Mouse (Mus musculus) hindbrain, embryonic 14.5 days (tissue): Measurements from ENCODE around the gene Gm37240. TPM values are rescaled to one million over a fixed set of nuclear protein-coding genes. Genes with fewer than 3 reads are reported as not detected.

Experiments
- ATAC-seq: fragments of 200-750 bp; cut with Nextera tagmentation; 2 replicates; pipeline ENCODE4 v1.8.0; 2017; ENCODE audit warnings: moderate number of reproducible peaks, mild to moderate bottlenecking, moderate TSS enrichment, moderate library complexity; ENCODE audit not compliant: low FRiP score
- DNase-seq: peaks from one replicate; pipeline ENCODE4 v3.0.0-alpha.2; 2015; ENCODE audit warnings: low spot score
- H3K27ac ChIP-seq: fragments of 300-500 bp; sonication (generic); 2 replicates; pipeline ENCODE4 v1.5.1; 2014; ENCODE audit warnings: mild to moderate bottlenecking, moderate library complexity
- H3K27me3 ChIP-seq: fragments of 300-500 bp; sonication (generic); 2 replicates; pipeline ENCODE4 v1.6.1; 2014; ENCODE audit warnings: mild to moderate bottlenecking, low read length, mixed read lengths; ENCODE audit not compliant: control insufficient read depth, insufficient read depth
- H3K36me3 ChIP-seq: fragments of 300-500 bp; sonication (generic); replicated peaks from 2 replicates; pipeline ENCODE4 v1.6.1; 2014; ENCODE audit not compliant: control insufficient read depth, insufficient read depth
- H3K4me1 ChIP-seq: fragments of 300-500 bp; sonication (generic); replicated peaks from 2 replicates; pipeline ENCODE4 v1.6.1; 2014; ENCODE audit warnings: antibody characterized with exemption, low read length, mixed read lengths; ENCODE audit not compliant: control insufficient read depth, insufficient read depth
- H3K4me2 ChIP-seq: fragments of 300-500 bp; sonication (generic); replicated peaks from 2 replicates; pipeline ENCODE4 v1.6.1; 2014; ENCODE audit warnings: mild to moderate bottlenecking, moderate library complexity
- H3K4me3 ChIP-seq: fragments of 300-500 bp; sonication (generic); replicated peaks from 2 replicates; pipeline ENCODE4 v1.5.1; 2014; ENCODE audit warnings: mild to moderate bottlenecking, low read length
- H3K9ac ChIP-seq: fragments of 300-500 bp; sonication (generic); 2 replicates; pipeline ENCODE4 v1.6.1; 2014
- H3K9me3 ChIP-seq: fragments of 300-500 bp; sonication (generic); 2 replicates; pipeline ENCODE4 v1.6.1; 2016; ENCODE audit warnings: low read length; ENCODE audit not compliant: control insufficient read depth
- WGBS: fragments of 180-500 bp; shearing (Covaris S2); extraction: QIAGEN DNeasy Blood & Tissue Kit; methylation state at CpG from one replicate; pipeline ENCODE4 v1.1.7; 2014; 5-methylcytosine and 5-hydroxymethylcytosine counted together
- polyA plus RNA-seq: library from polyadenylated mRNA; unstranded; fragments of >200 nt; fragmentation: Nextera tagmentation; extraction: Ambion mirVana; gene quantifications from 2 replicates; pipeline ENCODE4 v1.2.1, GENCODE M21; 2014

The Gm37240 gene
- polyA plus RNA-seq, 1 experiment from 2014 or later = 0.94 TPM

- Histone ChIP-seq H3K27me3 (no peaks in the 10 kb centered on the region), H3K4me2 (no peak overlapping the region), H3K36me3 (no peaks in the 10 kb centered on the region), H3K9ac (no peak overlapping the region), H3K4me3 (no peak overlapping the region), H3K9me3 (no peaks in the 10 kb centered on the region), H3K4me1 (0 out of 2 replicates have a peak, but pooled peaks cover 15% of the 10 kb centered on the region), H3K27ac (no peak overlapping the region)
- ATAC-seq = no peak
- WGBS = 89% methylated on average over 2 of the region's 2 CpGs
- DNase-seq = no peak
Observed at GRCm38 (mm10) chr3:84641391-84641790, 1245.9 kb downstream of the Gm37240 start.

GRCm38 (mm10) chr3:84640536-84640935 lies 1246.8 kb downstream of the Gm37240 start:
- Histone ChIP-seq H3K27me3 (no peaks in the 10 kb centered on the region), H3K9ac (no peak overlapping the region), H3K4me1 (0 out of 2 replicates have a peak, but pooled peaks cover 12% of the 10 kb centered on the region), H3K27ac (no peak overlapping the region), H3K4me3 (no peak overlapping the region), H3K4me2 (no peak overlapping the region), H3K9me3 (no peaks in the 10 kb centered on the region), H3K36me3 (no peaks in the 10 kb centered on the region)
- WGBS = 38% methylated on average over 6 of the region's 6 CpGs
- DNase-seq = no peak
- ATAC-seq = no peak

- no peak overlapping the region for H3K4me2 ChIP-seq
- no peak for ATAC-seq
- no peak overlapping the region for H3K4me3 ChIP-seq
- no peak overlapping the region for H3K9ac ChIP-seq
- H3K27me3 ChIP-seq = no peaks in the 10 kb centered on the region
- no peak overlapping the region for H3K27ac ChIP-seq
- H3K9me3 ChIP-seq = no peaks in the 10 kb centered on the region
- 40% methylated on average over 11 of the region's 11 CpGs for WGBS
- no peak for DNase-seq
- H3K36me3 ChIP-seq = no peaks in the 10 kb centered on the region
- H3K4me1 ChIP-seq = 0 out of 2 replicates have a peak, but pooled peaks cover 12% of the 10 kb centered on the region
Observed at GRCm38 (mm10) chr3:84639767-84640500, 1247.4 kb downstream of the Gm37240 start.

GRCm38 (mm10) chr3:84638858-84639257 lies 1248.5 kb downstream of the Gm37240 start:
- ATAC-seq (no peak), DNase-seq (no peak)
- H3K9ac ChIP-seq = no peak overlapping the region
- H3K27me3 ChIP-seq = no peaks in the 10 kb centered on the region
- no peak overlapping the region for H3K4me2 ChIP-seq
- 90% methylated on average over 4 of the region's 4 CpGs for WGBS
- H3K4me1 ChIP-seq = 0 out of 2 replicates have a peak, but pooled peaks cover 12% of the 10 kb centered on the region
- no peaks in the 10 kb centered on the region for H3K36me3 ChIP-seq
- H3K4me3 ChIP-seq = no peak overlapping the region
- H3K27ac ChIP-seq = no peak overlapping the region
- H3K9me3 ChIP-seq = no peaks in the 10 kb centered on the region

GRCm38 (mm10) chr3:84637890-84638578 lies 1249.3 kb downstream of the Gm37240 start:
- DNase-seq (no peak), ATAC-seq (no peak)
- Histone ChIP-seq H3K27me3 (no peaks in the 10 kb centered on the region), H3K9me3 (no peaks in the 10 kb centered on the region), H3K4me1 (0 out of 2 replicates have a peak, but pooled peaks cover 12% of the 10 kb centered on the region), H3K4me3 (no peak overlapping the region), H3K27ac (no peak overlapping the region), H3K4me2 (no peak overlapping the region), H3K36me3 (no peaks in the 10 kb centered on the region), H3K9ac (no peak overlapping the region)
- 74% methylated on average over 12 of the region's 12 CpGs for WGBS

- Histone ChIP-seq H3K9me3 (no peaks in the 10 kb centered on the region), H3K4me2 (no peak overlapping the region), H3K9ac (no peak overlapping the region), H3K4me3 (no peak overlapping the region), H3K27ac (no peak overlapping the region), H3K27me3 (no peaks in the 10 kb centered on the region), H3K36me3 (no peaks in the 10 kb centered on the region), H3K4me1 (0 out of 2 replicates have a peak, but pooled peaks cover 12% of the 10 kb centered on the region)
- DNase-seq (no peak), ATAC-seq (no peak)
- WGBS = 76% methylated on average over 6 of the region's 6 CpGs
Observed at GRCm38 (mm10) chr3:84637095-84637494, 1250.2 kb downstream of the Gm37240 start.

- H3K4me3 ChIP-seq = no peak overlapping the region
- H3K27me3 ChIP-seq = no peaks in the 10 kb centered on the region
- no peak for ATAC-seq
- H3K9ac ChIP-seq = no peak overlapping the region
- H3K27ac ChIP-seq = no peak overlapping the region
- H3K36me3 ChIP-seq = no peaks in the 10 kb centered on the region
- H3K4me1 ChIP-seq = no peaks in the 10 kb centered on the region
- no peak overlapping the region for H3K4me2 ChIP-seq
- no peak for DNase-seq
- H3K9me3 ChIP-seq = no peaks in the 10 kb centered on the region
- 94% methylated on average over 9 of the region's 9 CpGs for WGBS
Observed at GRCm38 (mm10) chr3:84631586-84631985, 1255.7 kb downstream of the Gm37240 start.

GRCm38 (mm10) chr3:84622026-84622425 lies 1265.3 kb downstream of the Gm37240 start:
- no peak overlapping the region for H3K4me3 ChIP-seq
- ATAC-seq (no peak), DNase-seq (no peak)
- no peaks in the 10 kb centered on the region for H3K27me3 ChIP-seq
- no peak overlapping the region for H3K27ac ChIP-seq
- no peaks in the 10 kb centered on the region for H3K4me1 ChIP-seq
- no peak overlapping the region for H3K4me2 ChIP-seq
- H3K9me3 ChIP-seq = no peaks in the 10 kb centered on the region
- no peak overlapping the region for H3K9ac ChIP-seq
- H3K36me3 ChIP-seq = no peaks in the 10 kb centered on the region
- 82% methylated on average over 3 of the region's 3 CpGs for WGBS

- DNase-seq (no peak), ATAC-seq (no peak)
- no peak overlapping the region for H3K9ac ChIP-seq
- no peaks in the 10 kb centered on the region for H3K27me3 ChIP-seq
- H3K36me3 ChIP-seq = no peaks in the 10 kb centered on the region
- H3K9me3 ChIP-seq = no peaks in the 10 kb centered on the region
- H3K4me1 ChIP-seq = no peaks in the 10 kb centered on the region
- H3K27ac ChIP-seq = no peak overlapping the region
- H3K4me2 ChIP-seq = no peak overlapping the region
- WGBS = 93% methylated on average over 6 of the region's 6 CpGs
- no peak overlapping the region for H3K4me3 ChIP-seq
Observed at GRCm38 (mm10) chr3:84619725-84620124, 1267.6 kb downstream of the Gm37240 start.
